Mouse (Mus musculus): Measurements from ENCODE around the gene Tsga10ip.

- no peak for TF ChIP-seq CTCF (IDR thresholded peaks at IDR 0.05; ENCODE audit: borderline replicate concordance, extremely low read depth, insufficient read depth, insufficient read length)
- TF ChIP-seq POLR2A (IDR thresholded peaks at IDR 0.05; ENCODE audit: borderline replicate concordance, extremely low read depth, insufficient read depth, insufficient read length, poor library complexity, severe bottlenecking): no peak
Observed at GRCm38 (mm10) chr19:5419630-5420029, 17.3 kb upstream of the Tsga10ip start.

Measured in brain, embryonic 14.5 days (tissue).